Mouse (Mus musculus) activated CD4-positive, CD25-positive, alpha-beta regulatory T cell, adult 9 weeks (primary cell): Measurements from ENCODE around the gene Scgb2b19. TPM values are rescaled to one million over a fixed set of nuclear protein-coding genes. Genes with fewer than 3 reads are reported as not detected.

Experiments
- polyA plus RNA-seq: library from polyadenylated mRNA; unstranded; fragments of 100-300 nt; shearing (Covaris generic); gene quantifications from one replicate; pipeline ENCODE4 v1.2.1, GENCODE M21; 2017

Scgb2b19 gene
- not detected for polyA plus RNA-seq

GRCm38 (mm10) chr7:33280238-33280637 is at the start of gene Scgb2b19:
TSS of gene Scgb2b19 (minus strand) at chr7:33280338.

GRCm38 (mm10) chr7:33286991-33287390 is 6.9 kb upstream of the Scgb2b19 start, which contains the start of gene Scgb1b19:
TSS of gene Scgb1b19 (plus strand) at chr7:33287291.

Other genes starting within 250 kb of the Scgb2b19 start
- not detected for gene Scgb2b17, start 223.8 kb downstream of the Scgb2b19 start, polyA plus RNA-seq
- not detected for gene Scgb1b17, start 216.9 kb downstream of the Scgb2b19 start, polyA plus RNA-seq
- gene Scgb2b18, start 106.5 kb downstream of the Scgb2b19 start, polyA plus RNA-seq: not detected
- gene Scgb1b18, start 94.8 kb downstream of the Scgb2b19 start, polyA plus RNA-seq: not detected
- gene Scgb1b19, start 7.0 kb upstream of the Scgb2b19 start, polyA plus RNA-seq: not detected
- not detected for gene Scgb2b20, start 86.0 kb upstream of the Scgb2b19 start, polyA plus RNA-seq
- gene Scgb1b20, start 92.9 kb upstream of the Scgb2b19 start, polyA plus RNA-seq: not detected
- not detected for gene Scgb2b21, start 240.1 kb upstream of the Scgb2b19 start, polyA plus RNA-seq